Mouse (Mus musculus) ES-E14 (cell line): ENCODE results near the gene Irf4. TPM values are rescaled to one million over a fixed set of nuclear protein-coding genes. Genes with fewer than 3 reads are reported as not detected.
A peak's percentile ranks its signal among the peaks of the same experiment; 100 is the strongest.

Source experiments
- DNase-seq: peaks from one replicate; pipeline ENCODE4 v3.0.0-alpha.2; 2013; ENCODE audit warnings: low read depth, low spot score
- H3K27ac ChIP-seq: 2 replicates; pipeline ENCODE4 v1.5.1; 2012; ENCODE audit warnings: low read depth, mild to moderate bottlenecking, low read length, moderate library complexity, mixed read lengths; ENCODE audit not compliant: poor library complexity, insufficient read depth, severe bottlenecking
- H3K36me3 ChIP-seq: 2 replicates; pipeline ENCODE4 v1.6.1; 2012; ENCODE audit warnings: mild to moderate bottlenecking, low read length, moderate library complexity, mixed read lengths; ENCODE audit not compliant: control insufficient read depth, poor library complexity, insufficient read depth, severe bottlenecking
- H3K4me1 ChIP-seq, 2 experiments: fragments of 150-350 bp in 1 of 2; sonication (generic) in 1 of 2; 2 replicates each; pipeline ENCODE4 v1.6.1; 2012; ENCODE audit warnings: low read length in 2 of 2, mild to moderate bottlenecking in 1 of 2, mixed read lengths in 1 of 2; ENCODE audit not compliant: control insufficient read depth in 2 of 2, insufficient read depth in 2 of 2, poor library complexity in 1 of 2
- H3K4me3 ChIP-seq, 2 experiments: fragments of 150-350 bp in 1 of 2; sonication (generic) in 1 of 2; 2 replicates each; pipeline ENCODE4 v1.5.1; 2012; ENCODE audit warnings: low read length in 2 of 2, low read depth in 1 of 2, mild to moderate bottlenecking in 1 of 2, mixed read lengths in 1 of 2; ENCODE audit not compliant: insufficient read depth in 1 of 2, poor library complexity in 1 of 2, severe bottlenecking in 1 of 2
- H3K9ac ChIP-seq: 2 replicates; pipeline ENCODE4 v1.6.1; 2012; ENCODE audit warnings: low read depth, mild to moderate bottlenecking, low read length, mixed read lengths; ENCODE audit not compliant: poor library complexity, insufficient read depth, severe bottlenecking
- H3K9me3 ChIP-seq: fragments of 150-350 bp; sonication (generic); 2 replicates; pipeline ENCODE4 v1.6.1; 2012; ENCODE audit warnings: low read depth, mild to moderate bottlenecking, low read length; ENCODE audit not compliant: control insufficient read depth, insufficient read depth
- CHD2 ChIP-seq: IDR thresholded peaks from 2 replicates; pipeline ENCODE4 v1.6.1; 2014; ENCODE audit warnings: mild to moderate bottlenecking, low read depth, low read length, inconsistent platforms
- HCFC1 ChIP-seq: IDR thresholded peaks from 2 replicates; pipeline ENCODE4 v1.6.1; 2012; ENCODE audit warnings: low read length, inconsistent platforms, borderline replicate concordance; ENCODE audit not compliant: insufficient read depth
- MAFK ChIP-seq: IDR thresholded peaks from 2 replicates; pipeline ENCODE4 v1.6.1; 2014; ENCODE audit warnings: mild to moderate bottlenecking, low read depth, low read length, inconsistent platforms; ENCODE audit not compliant: insufficient read depth
- ZC3H11A ChIP-seq: IDR thresholded peaks from 2 replicates; pipeline ENCODE4 v1.6.1; 2012; ENCODE audit warnings: low read depth, mild to moderate bottlenecking, inconsistent platforms, low read length, borderline replicate concordance
- ZNF384 ChIP-seq: IDR thresholded peaks from 2 replicates; pipeline ENCODE4 v1.6.1; 2012; ENCODE audit warnings: low read depth, low read length, inconsistent platforms
- in situ Hi-C, 2 experiments: fragments of 600-800 bp; cut with MboI; formaldehyde crosslinking; loops; one replicate each; pipeline ENCODE4 v1.15.1; 2025; ENCODE audit warnings: low sequenced_read_pairs in 2 of 2, inconsistent platforms in 1 of 2; ENCODE audit not compliant: unreplicated experiment in 2 of 2
- total RNA-seq: library from RNA; depleted of rRNA; stranded (reverse); fragments of 300-350 nt; gene quantifications from 2 replicates; pipeline ENCODE4 v1.2.3, GENCODE M21; 2012

The Irf4 gene
- total RNA-seq, 1 experiment: 0.45 TPM

DNA sequence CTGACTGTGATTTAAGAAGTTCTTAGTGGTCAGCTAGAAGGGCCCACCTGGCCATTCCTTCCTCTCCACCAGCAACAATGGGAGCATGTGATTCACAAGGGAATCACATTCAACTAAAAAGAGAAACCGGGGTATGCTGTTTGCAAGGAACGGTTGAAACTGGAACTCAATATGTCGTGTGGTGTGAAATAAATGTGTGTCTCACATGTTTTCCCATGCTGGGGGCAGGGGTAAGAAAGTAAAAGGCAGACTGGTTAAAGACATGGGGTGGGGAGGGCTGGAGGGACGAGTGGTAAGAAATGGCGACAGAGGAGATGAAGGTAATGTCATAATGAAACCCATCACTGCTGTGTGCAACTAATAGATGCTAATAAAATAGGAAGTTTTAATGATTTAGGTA lies 2.0 kb upstream of the Irf4 start:
- in situ Hi-C loops: no loop called here
- no peak for DNase-seq
- Histone ChIP-seq H3K9me3 (no peaks in the 10 kb centered on the region), H3K4me1 (peaks cover 0 to 5% of the 10 kb centered on the region in 2 experiments; a peak in 1 of 4 replicates), H3K4me3 (no peak overlapping the region), H3K27ac (no peak overlapping the region), H3K9ac (no peak overlapping the region), H3K36me3 (no peaks in the 10 kb centered on the region)
- no peak for TF ChIP-seq ZNF384
- no peak for TF ChIP-seq CHD2
- TF ChIP-seq HCFC1: no peak
- no peak for TF ChIP-seq ZC3H11A
- TF ChIP-seq MAFK: no peak

DNA sequence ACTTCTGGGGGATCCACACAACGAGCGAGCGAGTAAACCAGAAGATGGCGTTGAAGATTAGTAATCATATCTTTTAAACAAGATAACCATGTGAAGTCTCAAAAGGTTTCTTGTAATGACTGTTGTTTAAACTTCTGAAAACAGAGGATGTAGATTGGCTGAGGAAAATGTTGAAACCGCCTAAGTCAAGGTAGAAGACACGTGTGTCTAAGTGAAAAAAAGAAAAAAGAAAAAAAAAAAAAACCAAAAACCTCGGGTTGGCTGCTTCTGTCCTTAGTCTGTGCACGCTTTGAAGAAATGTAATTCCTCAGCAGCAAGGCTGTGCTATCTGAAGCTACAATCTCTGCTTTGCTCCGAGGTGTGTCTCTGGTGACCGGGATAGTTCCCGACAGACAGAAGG lies 1.5 kb upstream of the Irf4 start:
- no peaks in the 10 kb centered on the region for H3K9me3 ChIP-seq
- no peak for DNase-seq
- no peak for TF ChIP-seq CHD2
- TF ChIP-seq ZNF384: no peak
- TF ChIP-seq ZC3H11A: no peak
- TF ChIP-seq MAFK: no peak
- no peak for TF ChIP-seq HCFC1
- H3K27ac ChIP-seq: no peak overlapping the region
- H3K36me3 ChIP-seq: no peaks in the 10 kb centered on the region
- peaks cover 0 to 5% of the 10 kb centered on the region in 2 experiments; a peak in 1 of 4 replicates for H3K4me1 ChIP-seq
- in situ Hi-C loops: no loop called here
- no peak overlapping the region for H3K9ac ChIP-seq
- no peak overlapping the region for H3K4me3 ChIP-seq

DNA sequence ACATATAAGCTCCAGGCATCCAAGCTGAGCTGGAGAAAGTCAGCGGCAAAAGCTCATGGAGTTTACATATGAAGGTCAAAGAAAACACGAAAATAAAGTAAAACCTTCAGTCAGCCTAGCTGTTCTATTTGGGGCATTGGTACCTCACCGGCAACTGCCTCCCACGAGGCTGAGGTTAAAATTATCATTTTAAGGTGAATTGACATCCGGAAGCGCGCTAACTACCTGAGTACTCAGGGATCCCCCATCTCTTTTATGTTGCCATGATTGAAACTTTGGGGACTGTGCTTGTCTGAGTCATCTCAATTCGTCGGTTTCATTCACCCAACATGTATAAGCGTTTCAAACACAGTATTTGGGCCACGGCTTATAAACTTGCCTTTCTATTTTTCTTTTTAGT lies 705 bp upstream of the Irf4 start:
- Histone ChIP-seq H3K9me3 (no peaks in the 10 kb centered on the region), H3K27ac (no peak overlapping the region), H3K4me3 (no peak overlapping the region), H3K4me1 (peaks cover 0 to 5% of the 10 kb centered on the region in 2 experiments; a peak in 1 of 4 replicates), H3K9ac (no peak overlapping the region), H3K36me3 (no peaks in the 10 kb centered on the region)
- in situ Hi-C loops: no loop called here
- no peak for DNase-seq
- no peak for TF ChIP-seq CHD2
- TF ChIP-seq HCFC1: no peak
- no peak for TF ChIP-seq ZNF384
- no peak for TF ChIP-seq ZC3H11A
- no peak for TF ChIP-seq MAFK

DNA sequence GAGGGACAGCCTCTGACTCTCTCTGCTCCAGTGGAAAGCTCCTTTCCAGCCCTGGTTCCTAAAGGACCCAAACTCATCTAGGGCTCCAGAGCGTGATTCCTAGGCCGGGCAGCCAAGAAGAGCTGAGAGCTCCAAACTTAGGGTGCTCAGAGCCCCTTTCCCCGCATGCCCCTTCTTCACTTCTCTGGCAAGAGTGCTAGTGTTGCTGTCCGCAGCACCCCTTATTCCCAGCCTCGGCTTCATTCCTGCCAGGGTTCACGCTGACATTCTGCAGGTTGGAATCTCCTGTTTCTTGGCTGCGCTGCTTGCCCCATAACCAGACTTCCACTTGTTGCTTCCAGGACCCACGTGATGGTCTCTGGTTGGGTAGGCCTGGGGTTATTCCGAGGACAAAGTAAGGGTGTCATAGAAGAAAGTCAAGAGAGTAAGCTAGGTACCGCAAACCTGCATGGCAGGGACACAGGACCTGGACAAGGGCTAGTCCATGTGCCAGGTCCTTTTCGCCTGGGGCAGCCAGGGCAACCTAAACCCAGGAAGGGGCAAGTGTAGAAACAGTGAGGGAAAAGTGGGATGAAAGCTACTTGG lies 623 bp downstream of the Irf4 start:
- H3K9ac ChIP-seq: no peak overlapping the region
- H3K36me3 ChIP-seq: no peaks in the 10 kb centered on the region
- H3K4me3 ChIP-seq: peak overlapping the region; percentile 53 to 72; a peak in 3 of 4 replicates
- no peaks in the 10 kb centered on the region for H3K9me3 ChIP-seq
- in situ Hi-C loops: no loop called here
- peaks cover 0 to 5% of the 10 kb centered on the region in 2 experiments; a peak in 1 of 4 replicates for H3K4me1 ChIP-seq
- TF ChIP-seq CHD2 (no peak), ZNF384 (no peak), ZC3H11A (no peak), HCFC1 (no peak), MAFK (no peak)
- DNase-seq: no peak
- H3K27ac ChIP-seq: no peak overlapping the region
